Mouse (Mus musculus) frontal cortex, adult 2 months (tissue): ENCODE data around the gene Rptor. TPM values are rescaled to one million over a fixed set of nuclear protein-coding genes. Genes with fewer than 3 reads are reported as not detected.

Source experiments
- DNase-seq, 2 experiments: peaks; one replicate each; pipeline ENCODE4 v3.0.0; 2022; ENCODE audit warnings: low spot score in 1 of 2; ENCODE audit errors: extremely low spot score in 1 of 2
- polyA plus RNA-seq: library from polyadenylated mRNA; depleted of rRNA; stranded (reverse); fragments of >200 nt; gene quantifications from 2 replicates; pipeline ENCODE4 v1.2.3, GENCODE M21; 2012

The Rptor gene
- polyA plus RNA-seq, 1 experiment, result 38.6 TPM

DNA sequence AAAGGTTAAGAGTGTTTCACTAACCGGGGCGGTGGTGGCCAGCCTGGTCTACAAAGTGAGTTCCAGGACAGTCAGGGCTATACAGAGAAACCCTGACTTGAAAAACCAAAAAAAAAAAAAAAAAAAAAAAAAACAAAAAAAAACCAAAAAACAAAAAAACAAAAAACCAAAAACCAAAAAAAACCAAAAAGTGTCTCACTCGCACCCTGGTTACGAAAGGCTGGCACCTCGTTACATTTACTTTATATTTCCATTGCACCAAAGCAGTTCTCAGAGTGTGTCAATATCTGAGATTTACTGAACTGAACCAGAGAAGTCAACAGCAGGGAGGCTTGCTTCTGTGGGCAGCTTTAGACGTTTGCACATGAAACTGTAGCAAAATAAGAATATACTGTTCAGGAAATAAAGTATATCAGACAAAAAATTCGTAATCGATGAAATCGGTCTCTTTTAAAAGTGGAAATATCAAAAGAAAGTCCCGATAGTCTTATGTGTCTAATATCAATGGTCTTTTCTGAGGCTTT is 466 bp upstream of the Rptor start:
- peak in 1 of 2 experiments; percentile 38 for DNase-seq

DNA sequence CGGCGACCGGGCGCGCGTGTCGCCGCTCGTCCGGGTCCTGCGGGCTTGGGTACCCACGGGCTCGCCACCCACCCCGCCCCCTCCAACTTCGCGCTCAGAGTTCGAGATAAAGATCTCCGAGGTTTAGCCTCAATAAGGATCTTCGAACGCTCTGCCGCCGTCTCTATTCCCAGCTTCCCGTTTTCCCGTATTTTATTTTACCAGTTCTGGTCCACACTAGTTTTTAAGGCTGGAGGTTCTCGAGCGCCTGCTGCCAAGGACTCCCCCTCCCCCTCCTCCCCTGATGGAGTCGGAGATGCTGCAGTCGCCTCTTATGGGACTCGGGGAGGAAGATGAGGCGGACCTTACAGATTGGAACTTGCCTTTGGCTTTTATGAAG is 811 bp downstream of the Rptor start:
- DNase-seq, result no peak

DNA sequence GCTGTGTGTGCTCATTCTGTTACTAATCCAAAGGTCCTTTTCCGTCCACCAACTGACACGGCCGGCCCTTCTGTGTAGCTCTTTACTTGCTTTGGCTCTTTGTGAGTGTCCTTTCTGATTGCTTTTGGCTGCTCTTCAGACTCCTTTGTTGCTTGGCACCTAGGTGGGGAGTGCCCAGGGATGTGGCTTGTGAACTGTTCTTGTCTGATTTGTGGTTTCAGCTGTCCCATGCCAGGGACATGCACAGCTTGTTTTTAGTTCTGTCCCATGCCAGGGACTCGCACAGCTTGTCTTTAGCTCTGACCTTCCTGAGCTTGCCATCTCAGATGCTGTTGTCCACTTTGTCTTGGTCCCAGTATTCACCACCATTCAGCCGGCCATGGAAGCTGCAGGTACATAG is 4.8 kb downstream of the Rptor start:
- DNase-seq, result no peak

DNA sequence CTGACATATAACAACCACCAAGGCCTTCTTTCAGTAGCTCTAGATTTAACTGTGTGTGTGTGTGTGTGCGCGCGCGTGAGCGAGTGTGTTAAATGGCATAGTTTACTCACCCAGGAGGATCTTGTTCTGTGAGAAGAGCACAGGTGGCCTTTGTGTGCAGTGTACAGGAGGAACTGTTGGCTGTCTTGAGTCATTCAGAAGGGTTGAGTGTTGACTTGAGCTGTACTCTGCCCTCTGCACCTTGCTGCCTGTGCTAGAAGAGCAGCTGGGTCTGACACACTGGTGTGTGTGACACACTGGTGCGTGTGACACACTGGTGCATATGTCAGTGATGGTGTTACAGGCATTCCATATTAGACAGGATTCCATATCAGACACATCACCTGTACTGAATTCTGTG is 8.8 kb downstream of the Rptor start:
- no peak for DNase-seq

DNA sequence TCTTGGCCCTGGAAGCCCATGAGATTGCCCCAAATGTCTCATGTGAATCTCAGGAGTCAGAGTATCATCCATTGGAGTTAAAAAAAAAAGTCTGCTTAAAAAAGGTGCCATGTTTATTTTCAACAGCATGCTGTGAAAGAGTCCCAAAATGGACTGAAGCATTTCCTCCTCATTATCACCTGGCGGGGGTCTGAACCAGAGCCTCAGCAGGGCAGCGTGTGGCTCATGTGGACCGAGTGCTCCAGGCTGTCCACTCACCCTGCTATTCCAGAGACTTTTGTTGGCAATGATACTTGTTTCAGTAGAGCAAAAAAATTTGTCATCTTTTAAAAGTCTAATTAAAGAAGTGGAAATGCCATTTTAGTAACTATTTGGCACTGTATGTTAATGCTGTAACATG is 9.5 kb downstream of the Rptor start:
- no peak for DNase-seq

DNA sequence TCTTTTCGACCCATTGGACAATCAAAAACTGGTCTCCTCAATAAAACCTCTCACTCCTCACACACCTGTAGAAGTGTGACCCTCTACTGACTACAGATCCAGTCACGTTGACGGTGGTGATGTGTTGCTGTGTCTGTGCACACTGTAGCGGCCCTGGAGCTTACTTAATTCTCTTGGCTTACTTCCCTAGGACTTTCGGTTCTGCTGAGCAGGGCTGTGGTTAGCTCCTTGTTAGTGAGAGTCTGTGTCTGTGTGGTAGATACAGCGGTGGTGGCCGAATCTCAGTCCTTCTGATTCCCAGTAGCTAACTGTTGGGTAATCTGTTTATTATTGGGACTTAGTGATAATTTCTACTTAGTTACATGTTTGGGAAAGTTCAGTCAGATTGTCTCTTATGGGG is 12.4 kb downstream of the Rptor start:
- DNase-seq, result no peak

DNA sequence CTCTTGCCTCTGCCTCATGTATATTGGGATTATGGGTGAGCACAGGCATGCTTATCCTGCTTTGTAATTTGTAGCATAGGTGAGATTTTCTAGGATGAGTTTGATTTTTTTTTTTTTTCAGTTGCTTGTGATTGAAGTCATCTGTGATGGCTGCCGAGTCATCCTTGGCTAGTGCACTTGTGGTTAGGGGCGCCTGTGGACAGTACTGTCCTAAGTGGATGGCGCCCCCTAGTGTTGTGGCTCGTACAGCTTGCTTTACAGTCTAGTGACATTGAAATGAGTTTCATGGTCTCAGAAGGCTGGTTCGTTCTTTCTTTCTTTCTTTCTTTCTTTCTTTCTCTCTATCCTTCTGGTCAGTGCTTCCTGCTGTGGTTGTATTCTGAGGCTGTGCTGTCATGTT is 16.1 kb downstream of the Rptor start:
- DNase-seq, result peak in 1 of 2 experiments; percentile 80

DNA sequence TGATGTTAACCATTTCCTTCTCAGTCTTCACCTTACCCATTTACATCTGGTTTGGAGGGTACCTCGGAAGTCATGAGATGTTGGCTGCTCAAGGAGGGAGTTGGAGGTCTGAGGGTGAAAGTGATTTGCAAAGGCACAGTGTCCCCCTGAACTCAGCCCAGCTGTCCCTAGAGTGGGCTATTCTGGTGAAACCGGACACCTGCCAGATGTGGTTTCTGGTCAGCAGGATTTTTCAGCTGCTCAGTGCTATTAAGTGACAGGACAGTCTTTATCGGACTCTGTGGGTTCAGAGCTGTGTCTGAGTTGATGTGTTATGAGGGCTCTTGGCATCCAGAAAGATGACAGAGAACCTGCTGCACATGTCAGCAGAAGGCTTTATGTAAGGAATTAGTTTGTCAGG is 18.6 kb downstream of the Rptor start:
- no peak for DNase-seq

DNA sequence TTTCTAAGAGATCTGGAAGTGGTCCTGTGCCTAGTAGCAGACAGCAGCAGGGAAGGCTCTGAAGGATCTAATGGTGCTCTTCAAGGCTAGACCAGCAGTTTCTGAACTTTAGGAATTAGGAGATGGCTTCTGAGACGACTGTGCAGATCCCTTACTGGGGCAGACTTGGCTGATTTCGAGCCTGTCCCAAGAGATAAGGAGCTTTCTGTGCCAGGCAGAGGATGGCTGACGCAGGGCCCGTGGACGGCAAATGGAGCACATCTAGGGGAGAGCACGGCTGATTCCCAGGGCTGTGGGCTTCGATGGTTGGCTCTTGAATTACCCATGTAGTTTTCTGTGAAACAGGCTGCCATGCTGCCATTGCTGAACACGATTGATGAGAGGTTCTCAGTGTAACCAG is 21.1 kb downstream of the Rptor start:
- no peak for DNase-seq

DNA sequence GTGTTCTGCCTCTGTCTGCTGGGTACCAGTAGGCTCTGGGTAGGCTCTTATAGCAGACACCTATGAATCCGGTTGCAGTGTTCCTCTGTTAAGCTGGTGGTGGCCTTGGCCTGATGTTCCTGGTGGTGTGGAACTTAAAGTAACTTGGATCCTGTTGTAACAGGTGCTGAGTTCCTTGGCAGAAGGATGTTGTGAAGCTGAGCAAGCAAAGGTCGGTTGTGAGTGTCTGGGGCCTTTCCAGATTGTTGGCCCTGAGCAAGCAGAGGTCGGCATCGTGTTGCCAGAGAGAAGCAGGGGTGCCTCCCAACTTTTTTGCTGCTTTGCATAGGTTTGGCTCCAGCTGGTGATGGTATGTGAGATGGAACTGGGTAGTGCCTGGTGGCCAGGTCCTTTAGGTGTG is 21.7 kb downstream of the Rptor start:
- no peak for DNase-seq

DNA sequence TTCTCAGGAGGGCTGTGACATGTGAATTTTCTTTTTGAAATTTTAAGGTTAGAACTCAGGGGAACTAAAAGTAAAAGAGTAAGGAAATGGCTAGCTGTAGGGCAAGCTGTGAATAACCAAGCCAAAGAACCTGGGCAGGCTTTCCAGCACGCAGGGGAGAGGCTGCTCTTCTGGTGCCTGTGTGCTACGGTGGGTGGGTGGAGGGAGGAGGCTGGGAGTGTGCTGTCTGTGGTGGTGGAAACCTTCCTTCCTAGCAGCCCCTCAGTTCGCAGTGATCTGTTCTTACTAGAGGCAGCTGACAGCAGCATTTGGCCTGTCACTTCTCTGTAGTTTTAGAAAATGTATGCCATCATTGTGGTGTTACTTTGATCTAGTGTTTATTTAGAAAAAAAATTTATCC is 22.2 kb downstream of the Rptor start:
- DNase-seq, result no peak

DNA sequence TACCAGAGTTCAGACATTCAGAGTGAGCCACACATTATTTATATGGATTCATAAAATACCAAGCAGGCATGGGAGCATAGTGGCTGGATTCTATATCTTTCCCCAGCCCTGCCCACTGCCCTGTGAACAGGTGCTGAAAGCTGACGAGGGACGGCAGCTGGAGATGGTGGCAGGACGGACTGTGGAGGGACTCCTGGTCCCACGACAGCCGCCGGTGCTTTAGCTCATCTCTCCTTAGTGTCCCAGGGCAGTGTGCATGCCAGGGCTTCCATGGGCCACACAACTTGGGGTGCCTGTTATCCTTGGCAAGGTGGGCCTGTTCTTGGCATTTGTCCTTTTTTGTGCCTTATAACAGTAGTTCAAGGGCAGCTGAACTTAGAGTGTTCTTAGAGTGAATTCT is 22.8 kb downstream of the Rptor start:
- no peak for DNase-seq

DNA sequence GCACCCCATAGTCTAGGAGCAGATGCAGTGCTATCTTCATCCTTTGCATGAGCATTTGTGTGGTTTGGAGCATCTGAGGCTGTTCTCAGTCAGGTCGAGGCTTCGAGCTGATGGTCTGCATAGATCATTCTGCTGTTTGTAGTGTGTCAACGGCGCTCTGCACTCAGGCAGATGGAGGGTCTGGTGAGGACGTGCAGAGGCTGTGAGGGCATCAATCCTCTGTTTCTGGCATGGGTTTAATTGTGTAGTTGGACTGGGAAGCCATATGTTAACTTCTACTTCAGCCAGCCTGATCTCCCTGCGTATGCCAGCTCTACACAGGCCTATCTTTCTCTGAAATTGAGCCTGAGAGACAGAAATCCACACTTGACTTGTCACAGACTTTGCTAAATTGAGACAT is 23.2 kb downstream of the Rptor start:
- no peak for DNase-seq

DNA sequence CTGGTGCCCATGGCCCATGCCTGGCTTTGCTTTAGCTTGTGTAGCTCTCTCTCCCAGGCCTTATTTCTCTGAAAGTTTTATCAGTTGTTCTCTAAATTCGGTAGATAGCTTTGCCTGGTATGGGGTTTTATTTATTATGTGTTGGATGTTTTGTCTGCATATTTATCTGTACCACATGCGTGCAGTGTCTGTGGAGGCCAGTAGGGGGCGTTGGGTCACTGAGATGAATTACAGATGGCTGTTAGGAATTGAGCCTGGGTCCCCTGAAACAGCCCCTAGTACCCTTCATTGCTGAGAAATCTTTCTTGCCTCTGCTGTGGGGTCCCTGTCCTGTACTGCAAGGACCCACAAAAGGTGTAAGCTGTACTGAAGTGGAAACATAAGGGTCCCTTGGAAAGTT is 24.5 kb downstream of the Rptor start:
- no peak for DNase-seq

DNA sequence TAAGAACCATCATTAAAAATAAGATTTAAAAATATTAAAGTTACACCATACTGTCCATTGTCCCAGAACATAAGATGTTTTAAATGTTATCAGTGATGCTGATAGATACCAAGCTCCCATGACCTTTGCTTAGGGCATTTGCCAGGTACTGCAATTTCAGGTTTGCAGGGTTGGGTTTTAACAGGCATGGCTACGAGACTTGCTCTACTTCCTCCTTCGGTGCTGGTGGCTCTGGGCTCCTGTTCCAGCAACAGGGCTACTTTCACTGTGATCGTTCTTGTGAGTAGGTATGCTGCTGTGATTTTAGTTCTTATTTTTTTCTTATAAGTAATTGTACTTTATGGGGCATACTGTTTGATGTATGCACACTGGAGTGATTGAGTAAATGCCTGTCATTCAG is 26.4 kb downstream of the Rptor start:
- no peak for DNase-seq

DNA sequence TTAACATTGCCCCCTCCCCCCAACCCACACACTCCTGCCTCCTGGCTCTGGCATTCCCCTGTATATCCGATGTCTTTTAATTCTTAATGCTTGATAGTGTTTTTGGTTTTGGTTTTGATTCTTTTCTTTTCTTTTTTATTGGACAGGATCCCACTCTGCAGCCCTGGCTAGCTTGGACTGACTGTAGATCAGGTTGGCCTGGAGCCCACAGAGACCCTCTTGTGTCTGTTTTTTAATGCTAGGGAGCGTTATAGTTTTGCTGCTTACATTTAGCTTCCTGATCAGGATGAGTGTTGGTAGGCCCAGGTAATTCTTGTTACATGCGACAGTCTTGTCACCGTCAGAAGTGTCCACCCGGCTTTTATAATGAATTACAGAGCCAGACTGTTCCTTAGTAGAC is 27.6 kb downstream of the Rptor start:
- DNase-seq, result no peak

DNA sequence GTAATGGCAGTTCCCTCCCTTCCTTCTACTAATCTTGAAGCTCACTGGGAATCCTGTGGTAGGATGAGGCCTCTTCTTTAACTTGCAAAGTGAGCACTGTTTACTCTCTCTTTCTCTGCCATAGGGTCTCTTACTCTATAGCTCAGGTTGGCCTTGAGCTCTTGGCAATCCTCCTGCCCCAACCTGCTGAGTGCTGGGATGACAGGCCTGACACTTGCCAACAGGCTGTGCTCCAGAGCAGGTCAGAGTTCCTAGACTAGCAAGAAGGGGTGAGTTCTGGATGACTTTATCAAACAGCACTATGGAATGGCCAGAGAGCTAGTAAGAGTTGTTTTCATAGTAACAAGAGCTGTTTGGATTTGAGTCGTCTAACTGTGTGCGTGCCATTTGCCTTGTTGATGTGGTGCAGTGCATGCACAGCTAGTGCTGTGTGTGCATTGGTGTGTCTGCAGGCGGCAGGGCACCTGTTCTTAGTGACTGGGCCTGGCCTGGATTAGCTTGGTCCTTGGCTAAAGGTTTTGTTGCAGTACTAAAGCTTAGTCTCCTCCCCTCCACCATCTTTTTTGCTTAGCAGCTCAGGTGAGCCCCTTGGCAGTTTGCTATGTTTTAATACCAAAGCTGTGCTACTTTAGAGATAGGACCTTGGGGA is 28.6 kb downstream of the Rptor start:
- no peak for DNase-seq

DNA sequence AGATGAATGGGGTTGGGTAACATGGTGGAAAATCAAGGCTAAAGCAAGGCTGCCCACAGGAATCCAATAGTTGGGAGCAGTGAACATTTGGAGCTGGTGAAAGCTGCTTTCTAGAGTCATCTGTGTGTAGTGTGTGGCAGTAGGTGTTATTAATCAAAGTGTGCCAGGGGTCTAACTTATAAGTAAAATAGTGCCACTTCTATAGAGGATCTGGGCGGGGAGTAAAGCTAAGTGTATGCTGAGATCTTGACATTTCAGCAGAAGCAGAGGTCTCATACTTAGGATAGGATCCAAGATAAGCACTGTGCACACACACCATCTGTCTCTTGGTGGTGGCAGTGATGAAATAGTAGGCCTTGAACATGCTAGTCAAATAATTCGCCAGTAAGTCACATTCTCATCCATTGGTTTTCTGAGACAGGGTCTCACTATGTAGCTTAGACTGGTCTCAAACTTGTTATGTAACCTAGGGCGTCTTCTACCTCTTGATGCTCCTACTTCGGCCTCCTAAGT is 33.7 kb downstream of the Rptor start:
- DNase-seq, result no peak

DNA sequence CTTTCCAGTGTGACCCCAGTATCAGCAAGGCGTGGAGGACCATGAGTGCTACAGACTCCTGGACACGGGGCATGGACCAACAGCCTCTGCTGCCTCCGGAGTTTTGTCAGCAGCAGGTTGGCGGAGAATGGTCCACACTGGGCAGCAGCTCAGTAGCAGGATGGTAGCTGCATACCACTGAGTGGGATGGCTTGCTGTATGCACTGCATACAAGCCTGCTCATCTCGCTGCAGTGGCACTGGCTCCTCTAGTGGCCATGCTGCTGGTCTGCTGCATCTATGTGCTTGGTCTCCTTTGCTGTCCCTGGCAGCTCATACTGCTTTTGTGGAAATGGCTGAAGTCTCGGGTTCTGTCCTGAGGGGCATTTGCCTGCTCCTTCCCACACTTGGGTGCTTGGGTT is 34.8 kb downstream of the Rptor start:
- no peak for DNase-seq

DNA sequence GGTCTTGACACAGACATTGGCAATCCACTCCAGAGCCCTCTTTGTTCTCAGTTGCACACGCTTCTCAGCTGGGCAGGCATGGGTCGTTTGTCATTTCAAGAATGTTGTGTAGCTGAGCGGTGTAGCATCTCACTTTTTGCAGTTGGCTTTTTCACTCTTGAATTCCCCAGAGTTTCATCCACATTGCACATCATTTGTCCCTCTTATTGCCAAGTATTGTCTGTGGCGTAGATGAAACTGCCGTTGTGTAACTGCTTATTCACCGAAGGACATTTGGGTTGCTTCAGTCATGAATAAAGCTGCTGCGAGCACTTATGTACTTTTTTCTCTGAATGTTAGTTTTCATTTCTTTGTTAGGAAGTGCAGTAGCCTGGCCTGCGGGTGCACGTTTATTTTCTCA is 37.8 kb downstream of the Rptor start:
- no peak for DNase-seq

DNA sequence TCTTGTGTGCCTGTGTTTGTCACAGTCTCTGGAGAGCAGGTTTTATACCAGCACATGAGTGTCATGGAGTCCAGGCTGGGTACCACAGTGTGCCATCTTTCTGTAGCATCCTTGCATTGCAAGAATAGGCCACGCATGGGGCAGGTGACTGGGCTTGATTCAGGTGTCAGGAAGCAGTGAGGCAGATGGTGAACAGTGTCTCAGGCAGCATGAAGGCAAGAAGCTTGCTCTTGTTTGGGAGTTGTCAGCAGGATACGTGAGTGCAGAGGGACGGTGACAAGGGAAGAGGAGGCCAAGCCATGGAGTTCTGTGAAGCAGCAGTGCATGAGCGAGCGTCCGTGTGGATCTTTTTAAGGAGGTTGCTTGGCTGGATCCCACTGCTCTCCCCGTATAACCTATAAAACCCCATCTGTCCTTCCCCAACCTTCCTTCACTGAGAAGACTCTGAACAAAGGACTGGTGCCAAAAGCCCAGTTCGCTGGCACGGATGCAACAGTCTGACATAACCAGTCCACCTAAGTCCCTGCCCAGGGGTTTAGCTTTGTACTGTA is 39.2 kb downstream of the Rptor start:
- no peak for DNase-seq

DNA sequence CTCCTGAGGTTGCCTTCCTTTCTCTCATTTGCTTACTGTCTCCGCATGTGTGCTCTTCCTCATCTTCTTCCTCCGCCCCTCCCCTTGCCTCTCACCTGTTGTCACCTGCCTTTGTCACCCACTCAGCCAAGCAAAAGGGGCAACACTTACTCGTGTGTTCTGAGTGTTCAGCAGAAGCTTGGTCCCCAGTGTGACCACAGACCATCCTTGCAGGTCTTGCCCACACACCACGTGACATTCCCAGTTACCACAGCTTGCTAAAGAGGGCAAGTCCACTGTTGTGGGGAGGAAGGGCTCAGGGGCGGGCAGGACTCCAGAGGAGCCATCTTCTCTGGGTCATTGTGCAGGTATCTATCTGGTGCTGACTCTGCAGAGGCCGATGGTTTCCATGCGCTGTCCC is 40.6 kb downstream of the Rptor start:
- no peak for DNase-seq

DNA sequence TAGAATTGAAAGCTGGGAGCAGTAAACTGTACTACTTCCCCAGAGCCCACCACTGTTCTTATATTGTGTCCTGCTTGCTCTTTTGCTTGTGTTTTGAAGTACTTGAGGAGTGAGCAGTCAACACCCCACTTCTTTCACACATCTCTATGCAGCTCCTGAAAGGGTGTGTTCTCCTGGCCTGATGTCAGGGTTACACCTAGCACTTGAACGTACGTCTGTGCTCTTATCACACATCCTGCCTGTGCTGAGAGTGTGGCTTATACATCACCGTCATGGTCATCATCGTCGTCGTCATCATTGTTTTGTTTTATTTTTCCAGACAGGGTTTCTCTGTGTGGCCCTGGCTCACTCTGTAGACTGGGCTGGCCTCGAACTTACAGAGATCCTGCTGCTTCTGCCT is 41.4 kb downstream of the Rptor start:
- no peak for DNase-seq
